Mouse (Mus musculus) midbrain, postnatal 0 days (tissue): ENCODE measurements around the gene Gkap1. TPM values are rescaled to one million over a fixed set of nuclear protein-coding genes. Genes with fewer than 3 reads are reported as not detected.

Experiments
- ATAC-seq: fragments of 200-750 bp; cut with Nextera tagmentation; 2 replicates; pipeline ENCODE4 v1.8.0; 2017; ENCODE audit warnings: moderate number of reproducible peaks, mild to moderate bottlenecking, moderate TSS enrichment, moderate library complexity; ENCODE audit not compliant: low FRiP score
- DNase-seq: peaks from one replicate; pipeline ENCODE4 v3.0.0-alpha.2; 2015; ENCODE audit warnings: low spot score
- H3K27ac ChIP-seq: fragments of 300-500 bp; sonication (generic); 2 replicates; pipeline ENCODE4 v1.5.1; 2014; ENCODE audit warnings: low read depth, mild to moderate bottlenecking, low read length, mixed read lengths
- H3K27me3 ChIP-seq: fragments of 300-500 bp; sonication (generic); 2 replicates; pipeline ENCODE4 v1.6.1; 2014; ENCODE audit warnings: low read length, control low read depth, mixed read lengths; ENCODE audit not compliant: insufficient read depth
- H3K36me3 ChIP-seq: fragments of 300-500 bp; sonication (generic); 2 replicates; pipeline ENCODE4 v1.6.1; 2014; ENCODE audit warnings: low read length, control low read depth, mixed read lengths; ENCODE audit not compliant: insufficient read depth
- H3K4me1 ChIP-seq: fragments of 300-500 bp; sonication (generic); 2 replicates; pipeline ENCODE4 v1.6.1; 2014; ENCODE audit warnings: mild to moderate bottlenecking, control low read depth, antibody characterized with exemption, low read length, mixed read lengths; ENCODE audit not compliant: insufficient read depth
- H3K4me2 ChIP-seq: fragments of 300-500 bp; sonication (generic); 2 replicates; pipeline ENCODE4 v1.6.1; 2014; ENCODE audit warnings: low read depth, mild to moderate bottlenecking, low read length, mixed read lengths; ENCODE audit not compliant: poor library complexity, severe bottlenecking
- H3K4me3 ChIP-seq: fragments of 300-500 bp; sonication (generic); 2 replicates; pipeline ENCODE4 v1.5.1; 2014; ENCODE audit warnings: low read depth, mild to moderate bottlenecking, low read length, moderate library complexity
- H3K9ac ChIP-seq: fragments of 300-500 bp; sonication (generic); replicated peaks from 2 replicates; pipeline ENCODE4 v1.6.1; 2014; ENCODE audit warnings: mild to moderate bottlenecking, low read length, moderate library complexity, mixed read lengths; ENCODE audit not compliant: poor library complexity, severe bottlenecking
- H3K9me3 ChIP-seq: fragments of 300-500 bp; sonication (generic); 2 replicates; pipeline ENCODE4 v1.6.1; 2016; ENCODE audit warnings: low read length, control low read depth
- CTCF ChIP-seq: IDR thresholded peaks from 2 replicates; pipeline ENCODE4 v1.5.1; 2016; ENCODE audit warnings: antibody characterized with exemption, mild to moderate bottlenecking
- WGBS: fragments of 180-500 bp; shearing (Covaris S2); extraction: QIAGEN DNeasy Blood & Tissue Kit; methylation state at CpG from one replicate; pipeline ENCODE4 v1.1.7; 2014; 5-methylcytosine and 5-hydroxymethylcytosine counted together
- polyA plus RNA-seq: library from polyadenylated mRNA; unstranded; fragments of >200 nt; fragmentation: Nextera tagmentation; extraction: Ambion mirVana; gene quantifications from 2 replicates; pipeline ENCODE4 v1.2.1, GENCODE M21; 2015
- total RNA-seq: library from RNA; depleted of rRNA; stranded (reverse); fragments of >200 nt; gene quantifications from 2 replicates; pipeline ENCODE4 v1.2.3, GENCODE M21; 2014

The Gkap1 gene
- total and polyA plus RNA-seq, 2 experiments from 2014 or later = 18.1 to 40.2 TPM

DNA sequence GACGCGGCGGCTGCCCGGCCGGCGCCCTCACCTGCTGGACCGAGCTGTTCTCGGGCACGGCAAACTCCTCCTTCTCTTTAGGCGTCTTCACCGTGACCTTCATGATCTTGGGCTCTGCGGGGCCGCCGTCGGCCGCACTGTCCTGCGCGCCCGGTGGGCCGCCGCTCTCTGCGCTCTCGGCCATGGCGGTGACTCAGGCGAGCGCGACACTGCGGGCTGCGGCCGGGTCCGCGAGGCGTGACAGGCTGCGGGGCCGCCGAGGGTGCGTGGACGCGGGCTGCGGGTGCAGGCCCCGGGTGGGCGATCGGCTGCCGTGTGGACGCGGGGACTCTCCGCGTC lies 60.3 kb downstream of the Gkap1 start:
- ATAC-seq (peak; percentile 72; the same call in 1 of the 2 replicates), DNase-seq (no peak)
- Histone ChIP-seq H3K4me1 (peaks cover 10% of the 10 kb centered on the region; the same call in 1 of the 2 replicates), H3K4me2 (peak overlapping the region; percentile 70), H3K27ac (peak overlapping the region; percentile 93), H3K27me3 (no peaks in the 10 kb centered on the region), H3K9me3 (no peaks in the 10 kb centered on the region), H3K4me3 (peak overlapping the region; percentile 99), H3K36me3 (no peaks in the 10 kb centered on the region), H3K9ac (peak overlapping the region; percentile 84)
- no peak for TF ChIP-seq CTCF
- under 1% methylated on average over 31 of the region's 48 CpGs for WGBS

DNA sequence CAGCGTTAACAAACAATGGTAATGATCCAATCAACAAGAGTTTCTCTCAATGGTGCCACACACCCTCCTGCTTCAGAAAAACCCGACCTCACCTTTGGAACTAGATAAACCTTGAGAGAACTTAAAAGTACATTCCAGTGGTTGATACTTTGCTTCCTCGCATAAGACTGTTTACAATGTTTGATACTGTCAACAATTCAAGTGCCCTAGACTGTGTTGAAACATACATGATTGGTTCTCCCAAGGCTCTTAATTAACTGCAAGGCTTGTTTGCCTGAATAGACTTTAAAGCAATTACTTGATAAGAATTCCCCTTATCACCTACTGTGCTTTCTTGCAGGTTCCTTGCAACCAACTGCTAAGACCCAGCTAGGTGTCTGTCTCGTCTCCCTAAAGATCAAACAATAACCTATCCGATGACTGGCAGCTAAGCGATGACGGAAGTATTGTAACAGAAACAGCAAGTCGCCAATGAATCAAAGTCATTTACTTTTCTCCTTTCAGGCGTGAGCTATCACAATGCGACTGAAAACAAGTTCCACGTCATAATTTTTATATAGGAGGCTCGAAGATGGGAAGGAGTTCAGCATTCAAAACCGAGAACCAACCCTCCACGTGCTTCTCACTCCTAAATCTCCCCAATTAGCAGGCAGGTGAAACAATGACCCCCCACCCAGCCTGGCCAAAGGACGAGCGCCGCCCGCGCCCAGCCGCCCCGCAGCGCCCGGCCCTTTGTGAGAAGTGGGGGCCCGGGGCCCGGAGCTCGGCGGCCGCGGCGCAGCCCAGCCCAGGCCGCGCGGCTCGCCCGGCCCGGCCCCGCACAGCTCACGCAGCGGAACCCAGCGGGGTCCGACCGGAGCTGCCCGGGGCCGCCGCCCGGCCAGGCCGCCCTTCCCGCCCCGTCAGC lies 60.9 kb downstream of the Gkap1 start:
- H3K4me2 ChIP-seq = peak overlapping the region; percentile 70
- H3K36me3 ChIP-seq = no peaks in the 10 kb centered on the region
- peak overlapping the region; percentile 93 for H3K27ac ChIP-seq
- peaks cover 10% of the 10 kb centered on the region; the same call in 1 of the 2 replicates for H3K4me1 ChIP-seq
- H3K9me3 ChIP-seq = no peaks in the 10 kb centered on the region
- peak overlapping the region; percentile 99 for H3K4me3 ChIP-seq
- no peak for TF ChIP-seq CTCF
- ATAC-seq = peak; percentile 63
- WGBS = 3% methylated on average over 44 of the region's 49 CpGs
- no peaks in the 10 kb centered on the region for H3K27me3 ChIP-seq
- peak overlapping the region; percentile 84 for H3K9ac ChIP-seq
- DNase-seq = peak; percentile 22

DNA sequence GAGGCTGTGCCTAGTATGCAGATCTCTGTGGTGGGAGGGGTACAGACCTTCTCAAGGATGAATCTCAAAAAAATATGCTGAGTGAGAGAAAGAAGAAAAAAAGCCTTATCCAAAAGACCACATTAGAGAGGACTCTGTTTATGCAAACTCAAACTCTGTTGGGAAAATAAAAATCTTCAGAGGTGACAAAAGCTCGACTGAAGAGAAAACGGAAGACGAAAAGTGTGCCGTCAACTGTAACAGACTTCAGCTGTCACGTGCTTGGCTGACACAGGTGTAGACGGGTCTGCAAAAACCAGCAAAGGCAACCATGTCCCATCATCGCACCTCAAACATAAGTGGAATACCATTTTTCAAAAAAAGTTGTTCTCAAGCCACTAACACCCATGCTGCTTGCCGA lies 61.7 kb downstream of the Gkap1 start:
- ATAC-seq (no peak), DNase-seq (no peak)
- H3K9me3 ChIP-seq = no peaks in the 10 kb centered on the region
- H3K4me3 ChIP-seq = peak overlapping the region; percentile 99; the same call in 1 of the 2 replicates
- H3K4me2 ChIP-seq = peak overlapping the region; percentile 70
- H3K27ac ChIP-seq = no peak overlapping the region
- H3K27me3 ChIP-seq = no peaks in the 10 kb centered on the region
- no peak overlapping the region for H3K9ac ChIP-seq
- 63% methylated on average over 8 of the region's 8 CpGs for WGBS
- H3K4me1 ChIP-seq = peaks cover 10% of the 10 kb centered on the region; the same call in 1 of the 2 replicates
- no peaks in the 10 kb centered on the region for H3K36me3 ChIP-seq
- TF ChIP-seq CTCF = no peak

DNA sequence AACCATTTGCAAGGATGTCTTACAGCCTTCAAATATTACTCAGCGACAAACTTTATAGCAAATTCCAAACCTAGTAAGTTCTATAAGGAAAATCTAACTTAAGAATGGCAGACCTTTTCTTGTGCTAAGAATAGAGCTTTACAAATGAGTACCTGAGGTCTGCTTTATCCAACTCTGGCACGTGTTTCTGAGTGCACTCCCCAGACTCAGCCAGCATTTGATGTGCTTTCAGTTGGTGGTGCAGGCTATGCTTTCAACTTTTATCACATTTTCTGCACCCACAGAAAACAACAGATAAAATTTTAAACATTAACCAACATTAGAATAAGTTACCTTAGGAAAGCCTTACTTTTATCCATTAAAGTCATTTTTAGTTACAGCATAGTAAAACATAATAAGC lies 63.0 kb downstream of the Gkap1 start:
- TF ChIP-seq CTCF = no peak
- ATAC-seq (no peak), DNase-seq (no peak)
- Histone ChIP-seq H3K27ac (no peak overlapping the region), H3K4me1 (peaks cover 10% of the 10 kb centered on the region; the same call in 1 of the 2 replicates), H3K9me3 (no peaks in the 10 kb centered on the region), H3K36me3 (no peaks in the 10 kb centered on the region), H3K27me3 (no peaks in the 10 kb centered on the region), H3K4me2 (no peak overlapping the region), H3K9ac (no peak overlapping the region), H3K4me3 (no peak overlapping the region)
- 72% methylated on average over 2 of the region's 2 CpGs for WGBS

DNA sequence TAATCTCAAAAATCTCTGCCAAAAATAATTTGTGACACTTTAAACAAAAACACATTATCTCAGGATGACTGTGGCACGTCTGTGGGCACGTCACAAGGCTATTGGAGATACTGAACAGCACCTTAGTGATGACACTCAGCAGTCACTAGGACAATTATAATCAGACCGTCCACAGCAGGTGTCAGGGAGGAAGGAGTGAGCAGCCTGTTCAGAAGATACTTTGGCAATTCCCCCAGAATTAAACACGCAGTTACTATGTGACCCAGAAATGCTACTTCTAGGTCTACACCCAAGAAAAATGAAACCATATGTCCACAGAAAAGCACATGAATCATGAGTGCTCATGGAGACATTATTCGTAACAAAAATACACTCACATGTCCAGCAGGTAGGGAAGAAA lies 65.1 kb downstream of the Gkap1 start:
- Histone ChIP-seq H3K27me3 (no peaks in the 10 kb centered on the region), H3K4me1 (peaks cover 7% of the 10 kb centered on the region; the same call in 1 of the 2 replicates), H3K4me2 (no peak overlapping the region), H3K27ac (no peak overlapping the region), H3K36me3 (no peaks in the 10 kb centered on the region), H3K9me3 (no peaks in the 10 kb centered on the region), H3K4me3 (no peak overlapping the region), H3K9ac (no peak overlapping the region)
- ATAC-seq = no peak
- TF ChIP-seq CTCF = no peak
- DNase-seq = no peak
- WGBS = 80% methylated on average over 5 of the region's 5 CpGs

DNA sequence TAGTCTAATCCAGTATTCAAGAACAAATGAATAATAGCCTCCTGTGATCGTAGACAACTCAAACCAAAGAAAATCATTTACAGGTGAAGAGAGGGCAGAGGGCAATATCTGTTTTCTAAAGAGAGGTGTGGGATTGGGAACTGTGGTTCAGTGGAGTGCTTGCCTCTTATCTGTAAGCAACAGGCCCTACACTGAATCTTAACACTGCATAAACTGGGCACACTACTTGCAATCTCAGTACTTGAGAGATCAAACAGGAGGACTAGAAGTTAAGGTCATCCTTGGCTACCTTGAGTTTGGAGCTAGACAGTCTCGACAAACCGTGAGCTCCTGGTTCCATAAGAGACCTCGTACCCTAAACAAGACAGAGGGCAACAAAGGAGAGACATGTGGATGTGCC lies 69.4 kb downstream of the Gkap1 start:
- H3K9me3 ChIP-seq = no peaks in the 10 kb centered on the region
- no peak overlapping the region for H3K9ac ChIP-seq
- H3K4me2 ChIP-seq = no peak overlapping the region
- no peak overlapping the region for H3K27ac ChIP-seq
- WGBS = 92% methylated on average over 4 of the region's 4 CpGs
- H3K4me3 ChIP-seq = no peak overlapping the region
- no peak for ATAC-seq
- TF ChIP-seq CTCF = no peak
- H3K36me3 ChIP-seq = no peaks in the 10 kb centered on the region
- no peaks in the 10 kb centered on the region for H3K27me3 ChIP-seq
- no peak for DNase-seq
- no peaks in the 10 kb centered on the region for H3K4me1 ChIP-seq
